Mouse (Mus musculus) CD4-positive, CD25-positive, alpha-beta regulatory T cell, adult 4 months (primary cell): ENCODE results near the gene 5730409E04Rik. TPM values are rescaled to one million over a fixed set of nuclear protein-coding genes. Genes with fewer than 3 reads are reported as not detected.

Source experiments
- ATAC-seq: one replicate; pipeline ENCODE4 v1.8.0; 2017
- polyA plus RNA-seq, 2 experiments: library from polyadenylated mRNA; unstranded; fragments of 100-300 nt; shearing (Covaris generic); gene quantifications; one replicate each; pipeline ENCODE4 v1.2.1; 2017

Gene 5730409E04Rik
- polyA plus RNA-seq, 2 experiments from 2014 or later = 0.36 to 0.82 TPM

DNA sequence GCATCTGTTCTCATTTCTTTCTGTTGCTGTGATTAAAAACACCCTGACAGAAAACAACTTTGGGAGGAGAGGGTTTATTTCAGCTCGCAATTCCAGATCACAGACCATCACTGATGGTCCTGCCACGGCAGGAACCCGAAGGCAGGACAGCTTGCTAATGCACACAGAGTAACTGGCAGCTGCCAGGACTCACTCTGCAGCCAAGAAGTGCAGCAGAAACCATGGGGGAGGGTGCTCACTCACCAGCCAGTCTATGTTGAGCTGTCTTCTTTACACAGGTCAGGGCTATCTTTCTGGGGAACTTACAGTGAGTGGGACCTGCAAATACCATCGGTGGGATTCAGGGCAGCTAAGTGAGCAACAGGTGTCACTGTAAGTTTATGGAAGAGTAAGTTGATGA, 27.8 kb downstream of the 5730409E04Rik start:
- no peak for ATAC-seq

DNA sequence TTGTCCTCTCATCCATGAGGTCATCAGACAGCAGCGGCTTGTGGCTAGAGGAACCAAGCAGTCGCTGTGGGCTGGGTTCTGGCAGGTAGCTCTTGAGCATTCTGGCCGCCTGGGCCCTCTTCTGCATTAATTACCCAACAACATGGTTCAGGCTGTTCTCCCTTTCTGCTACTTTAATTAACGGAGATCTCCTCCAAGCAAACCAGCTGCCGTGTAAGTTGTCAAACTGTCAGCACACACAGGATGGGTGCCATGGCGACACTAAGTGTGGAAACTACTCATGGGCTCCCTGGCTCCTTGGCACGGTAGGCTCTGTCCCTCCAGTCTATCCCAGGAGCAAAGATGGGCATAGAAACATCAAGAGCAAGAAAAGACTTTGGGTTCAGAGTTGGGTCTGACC, 29.7 kb downstream of the 5730409E04Rik start:
- no peak for ATAC-seq

DNA sequence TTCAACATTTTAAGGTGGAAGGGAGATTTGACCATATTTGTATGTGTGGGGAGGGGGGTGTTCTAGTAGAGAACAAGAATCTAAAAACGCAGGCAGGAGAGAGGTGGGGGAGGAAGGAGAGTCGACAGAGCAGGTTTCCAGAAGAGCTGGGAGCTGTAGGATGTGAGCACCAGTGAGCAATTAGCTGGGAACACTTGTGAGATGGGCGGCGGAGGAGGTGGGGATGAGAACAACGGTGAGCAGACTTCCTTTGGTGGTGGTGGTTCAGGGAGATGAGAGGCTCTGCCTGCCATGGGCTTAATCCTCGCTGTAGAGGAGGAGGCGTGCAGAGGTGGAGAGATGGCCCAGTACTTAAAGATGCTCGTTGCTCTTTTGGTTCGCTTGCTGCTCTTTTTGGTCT, 32.3 kb downstream of the 5730409E04Rik start:
- ATAC-seq = no peak

DNA sequence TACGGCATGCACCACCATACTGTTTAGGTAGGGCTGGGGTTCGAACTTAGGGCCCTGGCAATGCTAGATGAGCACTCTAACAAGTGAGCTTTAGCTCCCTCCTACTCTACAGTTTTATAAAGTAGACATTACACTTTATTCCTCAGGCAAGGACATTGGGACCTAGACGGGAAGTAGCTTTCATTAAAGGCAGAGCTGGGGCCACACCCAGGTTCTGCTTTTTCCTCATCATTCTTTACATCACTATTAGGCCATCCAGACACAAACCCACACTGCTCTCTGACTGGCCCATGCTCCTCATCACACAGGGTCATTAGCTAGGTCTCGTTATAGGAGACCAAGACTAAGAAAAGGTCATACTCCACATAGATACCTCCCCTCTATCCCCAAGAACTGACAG, 34.2 kb downstream of the 5730409E04Rik start:
- ATAC-seq = no peak

DNA sequence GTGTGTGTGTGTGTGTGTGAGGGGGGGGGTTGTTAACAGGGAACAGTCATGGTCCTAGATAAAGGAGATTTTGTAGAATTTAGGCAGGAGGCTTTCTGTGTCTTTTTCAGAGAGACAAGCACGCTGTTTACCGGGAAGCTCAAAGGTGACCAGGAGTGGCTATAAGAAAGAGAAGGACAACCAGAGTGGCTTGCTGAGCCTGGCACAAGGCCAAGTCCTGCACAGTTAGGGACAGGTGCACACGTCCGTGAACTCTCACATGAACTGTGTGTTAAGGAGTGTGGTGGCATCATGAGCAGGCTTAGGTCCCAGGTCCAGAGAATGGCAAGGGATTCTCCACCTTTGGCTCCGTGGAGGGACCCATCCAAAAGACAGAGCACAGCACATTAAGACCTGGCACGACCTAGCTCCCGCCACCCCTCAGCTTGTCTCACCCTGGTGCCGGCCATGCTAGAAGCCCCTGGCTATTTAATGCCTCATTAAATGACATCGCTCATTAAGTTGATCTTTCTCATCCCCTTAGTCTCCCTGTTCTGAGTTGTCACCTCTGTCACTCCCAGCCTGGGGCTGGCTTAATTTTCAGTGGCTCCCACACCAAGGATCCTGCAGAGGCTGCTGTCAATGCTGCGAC, 34.8 kb downstream of the 5730409E04Rik start:
- ATAC-seq = no peak

DNA sequence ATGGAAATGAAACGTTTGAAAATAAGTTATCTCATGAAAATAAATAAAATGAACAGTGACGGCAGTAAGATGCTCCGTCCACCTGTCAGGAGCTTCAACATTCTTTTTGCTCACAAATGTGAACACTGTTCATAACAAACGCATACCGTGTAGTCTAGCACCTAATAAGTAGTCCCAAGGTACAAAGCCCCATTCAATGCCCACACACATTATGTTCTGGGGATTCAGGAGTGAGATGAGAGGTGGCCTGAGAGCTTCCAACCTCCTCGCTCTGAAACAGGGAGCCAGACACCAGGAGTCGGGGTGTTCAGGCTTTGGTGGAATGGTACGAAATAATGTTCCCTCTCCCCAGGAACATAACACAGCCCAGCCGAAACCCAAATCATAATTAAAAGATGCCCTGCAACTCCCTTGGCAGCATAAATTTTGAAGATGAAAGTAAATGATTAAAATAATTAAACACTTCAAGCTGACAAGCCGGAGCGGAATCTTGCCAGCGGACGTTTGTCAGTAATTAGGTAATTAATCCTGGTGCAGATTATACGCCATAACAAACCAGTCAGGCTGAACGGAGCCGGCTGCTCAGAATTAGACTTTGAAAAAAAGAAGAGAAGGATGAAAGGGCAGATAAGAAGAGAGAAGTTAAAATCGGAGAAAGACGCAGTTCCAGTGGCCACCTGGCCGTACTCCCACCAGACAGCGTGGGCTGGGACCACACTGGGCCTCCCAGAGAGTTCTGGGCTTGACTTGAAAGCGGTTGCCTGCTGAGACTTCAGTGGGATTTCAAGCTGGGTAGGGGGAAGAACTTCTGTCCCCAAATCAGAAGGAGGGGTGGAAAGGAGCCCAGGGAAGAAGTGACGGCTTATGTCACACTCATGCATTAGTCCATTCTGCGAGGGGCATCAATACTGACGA, 38.6 kb downstream of the 5730409E04Rik start:
- no peak for ATAC-seq

DNA sequence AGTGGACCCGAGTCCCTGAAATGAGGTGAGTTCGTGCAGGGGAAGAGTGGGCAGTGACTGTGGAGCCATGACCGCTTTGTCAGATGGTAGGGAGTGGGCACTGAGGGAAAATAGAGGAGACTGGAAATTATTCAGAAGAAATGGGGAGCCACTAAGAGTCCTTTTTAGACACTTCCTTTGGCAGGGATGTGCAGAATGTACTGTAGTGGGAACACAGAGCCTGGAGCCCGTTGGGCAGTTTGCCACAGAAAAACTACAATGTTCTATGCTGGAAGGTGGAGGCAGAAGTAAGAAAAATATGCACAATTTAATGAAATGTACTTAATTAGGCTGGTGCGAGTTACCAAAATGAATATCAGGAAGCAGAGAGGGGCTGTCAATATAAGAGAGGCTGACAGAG, 43.5 kb downstream of the 5730409E04Rik start:
- ATAC-seq = no peak

DNA sequence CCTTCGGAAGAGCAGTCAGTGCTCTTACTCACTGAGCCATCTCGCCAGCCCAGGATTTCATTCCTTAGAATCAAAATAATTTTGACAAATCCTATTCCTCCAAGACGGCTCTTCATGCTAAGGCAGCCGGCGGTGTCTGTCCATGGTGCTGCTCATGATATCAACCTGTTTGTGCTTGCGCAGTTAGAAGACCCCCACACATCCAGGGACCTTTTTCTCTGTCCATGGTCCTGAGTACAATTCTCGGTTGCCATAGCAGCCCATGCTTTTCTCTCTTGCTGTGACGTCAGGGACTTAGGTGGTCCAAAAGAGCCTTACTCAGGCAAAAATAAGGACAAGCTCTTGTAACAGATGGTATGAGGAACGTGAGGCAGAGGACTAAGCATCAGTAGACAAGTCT, 45.7 kb downstream of the 5730409E04Rik start:
- ATAC-seq = no peak

DNA sequence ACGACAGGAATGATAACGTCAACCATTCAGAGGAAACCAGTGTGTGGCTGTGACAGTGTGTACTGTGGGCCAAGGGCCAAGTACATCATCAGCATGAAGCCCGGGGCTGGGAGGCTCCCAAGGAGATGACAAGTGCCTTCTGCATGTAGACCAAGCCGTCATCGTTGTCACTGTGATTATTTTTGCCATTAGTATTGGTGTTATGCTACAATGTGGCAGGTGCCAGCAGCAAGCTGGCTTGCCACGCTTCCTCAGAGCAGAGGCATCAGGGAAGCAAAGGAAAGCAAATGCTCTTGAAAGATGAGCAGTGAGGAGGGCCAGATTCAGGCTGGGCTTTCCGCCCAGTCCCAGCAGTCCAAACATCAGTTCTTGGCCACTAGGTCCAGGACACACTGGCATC, 51.6 kb downstream of the 5730409E04Rik start:
- ATAC-seq = no peak

Other genes with a start within 250 kb of the 5730409E04Rik start
- gene Ago3, start 180.3 kb upstream of the 5730409E04Rik start, polyA plus RNA-seq = 10 to 100 TPM; 17.2 to 17.7 TPM
- 10 to 100 TPM in 1 of 2 experiments, 1 to 10 TPM in 1; 9.8 to 10.1 TPM for gene Ago1, start 141.2 kb upstream of the 5730409E04Rik start, polyA plus RNA-seq
- gene Ago4, start 76.3 kb upstream of the 5730409E04Rik start, polyA plus RNA-seq = under 1 TPM in 1 of 2 experiments, not detected in 1; 0.09 TPM
- 1 to 10 TPM; 3.3 to 4.1 TPM for gene Clspn, start 52.9 kb upstream of the 5730409E04Rik start, polyA plus RNA-seq
- gene Psmb2, start 67.8 kb downstream of the 5730409E04Rik start, polyA plus RNA-seq = 100 to 1,000 TPM; 301 to 327 TPM
- not detected for gene Tfap2e, start 126.4 kb downstream of the 5730409E04Rik start, polyA plus RNA-seq
- gene Ncdn, start 143.6 kb downstream of the 5730409E04Rik start, polyA plus RNA-seq = 10 to 100 TPM in 1 of 2 experiments, 1 to 10 TPM in 1; 8.7 to 12.1 TPM
- gene AU040320, start 143.7 kb downstream of the 5730409E04Rik start, polyA plus RNA-seq = 10 to 100 TPM; 21.4 to 22.1 TPM